Mouse (Mus musculus) adrenal gland, postnatal 36 days (tissue): ENCODE data around the gene Cela3b. TPM values are rescaled to one million over a fixed set of nuclear protein-coding genes. Genes with fewer than 3 reads are reported as not detected.
"Not testable (repeated sequence)": the region's sequence is repeated elsewhere in the genome, so short reads cannot be mapped to it uniquely, and the experiment has no call there.

Experiments
- DNase-seq, 2 experiments: peaks; one replicate each; pipeline ENCODE4 v3.0.0; 2021; ENCODE audit warnings: mixed read lengths in 1 of 2
- total RNA-seq, 2 experiments: library from RNA; stranded (reverse); gene quantifications; 2 replicates each; pipeline ENCODE4 v1.2.3; 2021

Cela3b gene
- total RNA-seq, 2 experiments from 2014 or later: not detected

DNA sequence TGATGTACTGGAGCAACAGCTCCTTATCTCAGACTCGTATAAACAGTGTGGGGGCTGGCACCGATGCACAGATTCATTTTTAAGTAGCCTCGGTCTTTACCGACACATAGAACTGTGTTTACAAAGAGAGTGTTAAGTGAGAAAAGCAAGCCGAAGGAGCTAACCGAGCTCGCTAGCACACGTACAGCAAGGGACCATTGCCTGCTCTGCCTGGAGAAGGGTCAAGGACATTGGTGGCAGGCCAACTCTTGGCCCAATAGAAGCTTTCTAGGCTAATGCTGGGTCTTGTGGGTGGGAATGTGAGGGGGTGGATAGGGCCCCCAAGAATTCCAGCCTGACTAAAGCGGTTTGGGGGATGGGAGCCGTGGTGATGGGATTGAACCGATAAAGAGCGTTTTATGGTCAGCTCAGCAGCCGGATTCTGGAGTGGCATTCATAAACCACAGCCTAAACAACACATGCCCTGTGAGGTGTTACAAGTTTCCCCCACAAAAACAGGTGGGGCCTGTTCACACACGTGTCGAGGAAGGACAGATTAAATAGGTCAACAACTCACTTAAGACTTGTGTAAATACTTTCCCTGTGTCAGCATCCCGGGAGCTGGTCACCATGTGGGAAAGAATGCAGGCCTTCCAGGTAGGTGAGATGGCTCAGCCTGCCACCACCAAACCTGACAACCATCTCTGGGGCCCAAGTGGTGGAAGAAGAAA lies 31.8 kb upstream of the Cela3b start:
- no peak for DNase-seq

DNA sequence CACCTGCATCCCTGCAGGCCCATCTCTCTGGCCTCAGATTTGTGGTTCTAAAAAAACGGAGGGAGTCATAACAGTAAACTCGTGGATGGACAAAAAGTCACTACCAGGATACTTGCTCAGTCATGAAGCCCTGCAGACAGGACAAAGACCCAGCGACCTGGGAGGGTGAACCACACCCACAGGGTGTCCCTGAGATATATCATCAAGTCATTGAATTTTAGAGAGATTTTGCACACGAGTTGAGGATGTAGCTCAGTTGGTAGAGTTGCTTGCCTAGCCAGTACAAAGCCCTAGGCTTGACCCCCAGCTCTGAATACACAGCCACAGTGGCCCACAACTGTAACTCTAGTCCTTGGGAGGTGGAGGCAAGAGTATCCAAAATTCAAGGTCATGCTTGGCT lies 30.9 kb upstream of the Cela3b start:
- no peak for DNase-seq

DNA sequence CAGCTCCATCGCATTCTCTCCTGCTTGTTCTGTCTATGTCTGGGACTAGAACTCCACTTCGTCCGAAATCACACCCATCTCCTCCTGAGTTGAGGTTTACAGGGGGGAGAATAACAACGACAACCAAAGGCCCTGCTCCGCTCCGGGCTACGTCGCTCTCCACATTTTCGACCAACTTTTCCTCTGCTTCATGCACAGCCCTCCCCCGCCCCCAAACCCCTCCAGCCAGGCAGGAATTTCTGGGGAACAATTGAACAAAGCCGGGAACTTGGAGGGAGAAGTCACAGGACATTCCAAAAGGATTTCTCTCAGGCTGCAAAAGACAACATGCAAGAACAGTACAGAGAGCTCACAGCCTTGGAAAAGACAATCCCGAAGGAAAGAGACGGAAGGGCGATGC lies 30.3 kb upstream of the Cela3b start:
- DNase-seq: no peak

DNA sequence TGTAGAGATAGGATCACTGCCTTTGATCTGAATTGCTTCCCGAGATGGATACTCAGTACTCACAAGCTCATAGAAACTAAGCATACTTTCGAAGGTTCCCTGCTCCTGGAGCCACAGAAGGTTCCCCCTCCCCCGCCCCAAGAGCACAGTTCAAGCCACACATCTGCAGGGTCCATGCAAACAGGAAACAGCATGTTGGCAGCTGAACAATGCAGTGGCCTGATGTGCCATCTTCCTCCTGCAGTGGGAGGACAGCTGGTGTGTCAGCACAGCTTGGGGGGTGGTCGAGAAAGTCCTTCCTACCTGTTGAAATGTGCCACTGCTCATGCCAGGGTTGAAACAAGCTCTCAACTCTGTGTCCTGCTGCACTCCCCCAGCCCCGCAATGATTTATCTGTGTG lies 28.5 kb upstream of the Cela3b start:
- no peak for DNase-seq

DNA sequence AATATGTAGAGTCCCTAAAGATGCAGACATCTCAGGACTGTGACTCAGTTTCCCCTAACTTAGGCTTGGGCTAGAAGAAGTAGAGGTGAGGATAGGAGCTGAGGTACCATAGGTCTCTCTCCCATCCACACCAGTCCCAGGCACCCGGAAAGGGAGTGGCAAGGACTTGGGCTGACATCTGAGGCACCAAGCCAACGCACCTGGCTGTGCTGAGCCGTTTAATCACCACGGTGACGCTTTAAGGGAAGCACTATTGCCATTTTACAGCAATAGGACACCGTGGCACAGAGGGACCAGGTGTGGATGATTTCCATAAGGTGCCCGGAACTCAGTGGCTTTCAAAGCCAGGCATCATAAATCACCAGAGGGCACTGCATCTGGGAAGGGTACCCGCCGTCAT lies 28.0 kb upstream of the Cela3b start:
- no peak for DNase-seq

DNA sequence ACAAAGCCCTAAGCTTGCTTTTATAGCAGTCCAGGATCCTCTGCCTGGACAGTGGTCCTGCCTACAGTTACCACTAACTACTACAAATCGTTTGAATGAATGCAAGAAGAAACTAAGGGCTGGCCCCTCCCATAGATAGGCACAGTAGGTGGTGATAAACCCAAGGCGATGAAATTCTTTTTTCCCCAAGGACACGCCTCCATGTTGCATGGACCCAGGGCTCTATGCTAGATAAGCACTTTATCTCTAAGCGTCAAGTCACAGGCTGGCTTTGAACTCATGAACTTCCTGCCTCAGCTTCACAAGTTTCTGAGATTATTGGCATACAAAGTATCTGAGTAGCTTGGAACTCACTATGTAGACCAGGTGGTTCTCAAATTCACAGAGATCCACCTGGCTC lies 27.0 kb upstream of the Cela3b start:
- DNase-seq: no peak

DNA sequence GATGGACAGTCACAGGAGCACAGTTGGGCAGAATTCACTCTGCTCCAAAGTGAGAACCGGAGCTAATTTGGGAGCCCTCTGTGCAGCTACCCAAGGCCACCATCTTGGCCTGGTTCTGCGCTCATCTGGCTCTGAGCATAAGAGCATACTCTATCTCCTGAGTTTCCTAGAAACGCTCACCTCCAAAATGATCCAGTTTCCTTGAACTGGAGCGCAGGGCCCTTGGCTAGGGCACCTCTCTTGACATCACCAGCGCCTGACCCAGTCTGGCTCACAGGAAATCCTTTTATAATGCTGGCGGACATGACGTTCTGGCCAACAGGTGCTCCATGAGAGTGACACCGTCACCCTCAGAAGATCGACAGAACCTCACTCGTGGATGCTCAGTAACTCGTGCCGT lies 26.2 kb upstream of the Cela3b start:
- DNase-seq: no peak

DNA sequence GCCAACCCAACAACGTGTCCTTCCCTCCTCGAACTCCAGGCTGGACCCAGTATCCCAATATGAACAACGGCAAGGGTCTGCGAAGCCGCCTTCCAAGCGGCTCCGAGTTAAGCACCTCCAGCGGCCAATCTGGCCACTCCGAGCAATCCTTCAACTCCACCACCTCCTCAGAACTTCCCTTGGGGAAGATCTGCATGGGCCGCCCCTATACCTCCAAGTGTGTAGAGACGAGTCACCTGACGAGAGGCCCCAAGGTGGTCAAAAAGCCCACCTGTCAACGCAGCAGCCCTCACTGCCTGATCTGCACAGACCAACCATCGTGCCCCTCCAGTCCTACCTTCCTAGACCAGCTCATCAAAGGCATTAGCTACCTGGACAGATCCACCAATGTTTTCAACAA lies 24.2 kb upstream of the Cela3b start:
- DNase-seq: no peak

DNA sequence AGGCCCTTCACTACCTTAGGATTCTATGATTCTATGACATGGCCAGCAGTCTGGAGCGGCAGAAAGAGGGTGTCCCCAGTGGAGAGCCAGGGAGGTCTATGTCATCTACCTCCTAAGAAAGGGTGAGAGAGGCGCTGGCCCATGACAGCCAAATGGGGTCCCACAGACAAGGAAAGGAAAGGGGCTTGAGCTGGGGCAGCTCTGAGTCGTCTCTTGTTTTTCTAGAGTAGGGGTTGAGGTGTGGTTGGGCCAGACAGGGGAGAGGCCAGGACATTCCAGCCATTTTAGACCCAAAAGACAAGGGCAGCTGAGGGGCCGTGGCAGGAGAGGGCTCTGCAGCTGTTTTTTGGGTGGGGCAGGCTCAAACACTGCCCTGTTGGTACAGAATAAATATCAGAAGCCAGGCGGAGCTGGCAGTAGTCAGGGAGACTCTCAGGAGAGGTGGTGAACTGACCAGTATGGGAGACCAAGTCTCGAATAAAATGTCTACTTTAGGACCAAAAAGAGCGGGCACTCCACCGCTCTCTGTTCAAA lies 23.0 kb upstream of the Cela3b start, which contains the start of gene 1700013G24Rik:
Gene 1700013G24Rik (plus strand): TSS at position 51 of the 534 bp plus-strand sequence.
- no peak for DNase-seq

DNA sequence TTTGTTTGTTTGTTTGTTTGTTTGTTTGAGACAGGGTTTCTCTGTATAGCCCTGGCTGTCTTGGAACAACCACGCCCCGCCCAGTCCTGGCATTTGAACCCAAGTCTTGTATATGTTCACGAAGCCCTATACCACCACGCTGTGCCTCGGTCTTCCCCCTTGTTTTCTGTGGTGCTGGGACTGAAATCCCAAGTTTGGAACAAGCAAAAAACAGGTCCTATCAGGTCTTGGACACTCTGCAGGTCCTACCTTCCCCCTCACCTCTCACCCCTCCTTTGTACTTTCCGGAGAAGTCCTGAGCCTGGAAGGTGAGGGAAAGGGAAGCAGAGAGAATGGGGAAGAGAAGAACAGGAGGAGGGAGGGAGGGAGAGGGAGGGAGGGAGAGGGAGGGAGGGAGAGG lies 21.9 kb upstream of the Cela3b start:
- no peak for DNase-seq

DNA sequence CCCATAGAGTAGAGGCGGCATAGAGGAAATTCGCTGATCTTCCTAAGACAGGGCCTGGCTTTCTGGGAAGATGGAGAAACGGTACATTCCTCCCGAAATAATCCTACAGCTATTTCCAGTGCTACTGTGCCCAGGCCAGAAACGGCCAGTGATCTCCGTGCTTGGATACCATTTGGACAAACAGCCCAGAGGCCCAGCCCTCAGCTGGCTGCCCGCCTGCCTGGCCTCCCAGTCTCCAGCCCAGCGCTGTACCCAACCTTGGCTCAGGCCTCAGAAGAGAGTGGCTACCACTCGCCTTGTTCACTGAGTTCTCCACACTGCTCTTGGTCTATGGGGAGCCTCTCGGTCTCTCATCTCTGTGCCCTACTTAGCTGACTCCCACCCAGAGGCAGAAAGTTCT lies 19.4 kb upstream of the Cela3b start:
- DNase-seq: no peak

DNA sequence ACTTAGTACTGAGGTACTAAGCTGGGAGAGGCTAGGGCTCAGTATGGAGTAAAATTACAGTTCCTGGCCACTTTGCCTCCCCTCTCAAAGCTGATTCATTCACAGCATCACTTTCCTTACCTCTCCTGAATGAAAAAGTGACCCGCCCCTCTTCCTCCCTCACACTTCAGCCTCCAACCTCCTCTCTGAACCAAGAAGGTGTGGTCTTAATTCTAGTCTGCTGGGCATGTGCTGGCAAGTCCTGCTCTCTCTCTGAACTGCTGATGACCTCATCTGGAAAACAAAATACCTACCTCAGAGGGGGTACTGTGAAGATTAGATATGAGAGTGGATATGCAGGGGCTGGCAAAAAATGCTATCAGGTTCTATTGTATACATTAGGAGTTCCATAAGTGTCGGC lies 18.8 kb upstream of the Cela3b start:
- no peak for DNase-seq

DNA sequence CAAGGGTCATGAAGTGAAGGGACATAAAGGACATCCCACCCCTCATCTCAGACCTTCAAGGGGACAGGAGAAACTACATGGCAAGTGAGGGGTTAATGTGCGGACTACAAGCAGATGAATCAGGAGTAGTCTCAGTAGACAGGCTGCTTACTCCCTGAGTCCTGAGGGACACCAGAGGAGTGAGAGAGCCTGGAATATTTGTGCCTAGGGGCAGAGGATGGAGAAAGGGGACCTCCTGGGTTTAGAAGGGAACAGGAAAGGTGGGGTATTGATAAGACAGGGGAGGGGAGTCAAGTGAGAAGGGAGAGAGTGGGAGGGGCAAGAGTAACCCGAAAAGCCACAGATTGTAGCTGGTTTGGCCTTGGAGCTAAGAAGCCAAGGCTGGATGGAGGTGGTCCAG lies 18.3 kb upstream of the Cela3b start:
- DNase-seq: no peak

DNA sequence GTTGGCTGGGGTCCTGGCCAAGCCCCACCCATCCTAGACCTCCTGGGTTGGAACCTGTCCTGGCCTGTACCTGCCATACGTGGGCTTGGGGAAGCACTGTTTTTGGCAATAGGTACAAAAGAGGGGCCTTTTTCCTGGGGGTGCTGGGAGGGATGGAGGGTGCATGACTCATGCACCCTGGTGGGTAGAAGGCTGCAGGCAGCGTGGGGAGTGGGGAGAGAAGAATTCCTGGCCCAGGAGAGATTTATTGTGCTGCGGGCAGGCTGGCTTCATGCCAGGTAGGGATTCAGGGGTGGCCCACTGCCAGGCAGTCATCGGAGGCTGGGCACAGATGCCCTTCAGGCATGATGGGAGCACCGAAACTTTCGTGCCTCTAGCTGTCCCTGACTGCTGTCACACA lies 17.9 kb upstream of the Cela3b start:
- peak; percentile 81 to 84 for DNase-seq

DNA sequence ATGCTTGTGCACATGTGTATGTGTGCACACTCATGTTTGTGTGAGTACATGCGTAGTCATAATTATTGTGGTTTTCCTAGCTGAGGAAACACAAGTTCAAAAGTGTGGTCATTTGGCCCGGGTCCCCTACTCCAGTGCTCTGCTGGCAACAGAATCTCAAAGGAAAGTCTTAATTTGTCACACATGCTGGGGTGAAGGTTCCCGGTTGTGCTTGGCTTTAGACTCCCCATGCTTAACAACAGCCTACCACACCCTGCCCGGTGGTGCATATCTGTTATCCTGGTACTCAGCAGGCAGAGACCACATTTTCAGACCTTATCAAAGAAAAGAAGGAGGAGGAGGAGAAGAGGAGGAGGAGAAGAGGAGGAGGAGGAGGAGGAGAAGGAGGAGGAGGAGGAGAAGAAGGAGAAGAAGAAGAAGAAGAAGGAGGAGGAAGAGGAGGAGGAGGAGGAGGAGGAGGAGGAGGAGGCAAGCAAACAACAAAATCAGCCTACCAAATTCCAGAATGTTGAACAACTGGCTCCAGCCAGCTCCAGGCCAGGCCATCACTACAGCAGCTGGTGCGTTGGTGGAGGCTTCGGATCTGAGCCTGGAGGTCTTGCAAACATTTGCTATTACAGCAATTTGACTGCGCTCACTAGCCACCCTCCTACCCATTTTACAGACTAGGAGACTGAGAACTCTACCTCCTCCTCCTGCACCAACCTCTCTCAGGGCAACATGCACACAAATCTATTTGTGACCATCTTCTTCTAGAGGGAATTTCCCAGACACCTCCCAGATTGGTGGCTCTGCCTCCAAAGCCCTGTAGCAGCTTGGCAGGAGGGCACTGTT lies 17.2 kb upstream of the Cela3b start:
- DNase-seq: peak in 1 of 2 experiments; percentile 20

DNA sequence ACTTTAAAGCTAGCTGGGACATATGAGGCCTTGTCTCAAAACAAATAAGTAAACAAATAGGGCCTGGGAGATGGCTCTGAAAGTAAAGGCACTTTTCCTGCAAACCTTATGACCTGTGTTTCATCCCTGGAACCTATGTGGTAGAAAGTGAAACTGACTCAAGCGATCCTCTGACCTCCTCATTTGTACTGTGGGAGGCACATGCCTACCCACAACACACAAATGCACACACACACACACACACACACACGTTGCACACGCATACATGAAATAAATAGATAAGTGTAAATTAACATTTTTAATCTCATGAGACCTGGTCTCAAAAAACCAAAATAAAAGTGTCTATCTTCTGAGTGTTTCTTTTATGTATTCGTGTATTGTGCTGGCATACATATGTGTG lies 15.5 kb upstream of the Cela3b start:
- DNase-seq: no peak

DNA sequence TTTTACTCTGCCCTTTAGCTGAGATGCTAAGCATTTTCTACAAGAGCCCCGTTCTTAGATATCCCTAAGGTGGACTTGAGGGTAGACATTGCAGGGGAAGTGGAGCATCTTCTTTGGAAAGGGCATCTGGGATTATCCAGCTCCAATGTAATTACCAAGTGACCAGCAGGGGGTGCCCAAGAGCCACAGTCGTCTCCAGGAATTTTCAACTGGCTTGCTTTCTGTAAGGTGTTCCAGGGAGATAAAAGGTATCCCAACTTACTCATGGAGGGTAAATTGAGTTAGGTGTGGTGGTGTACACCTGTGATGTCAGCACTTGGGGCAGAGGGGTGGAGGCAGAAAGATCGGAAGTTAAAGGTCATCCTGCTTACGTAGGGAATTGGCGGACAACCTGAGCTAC lies 13.3 kb upstream of the Cela3b start:
- peak; percentile 81 to 82 for DNase-seq

DNA sequence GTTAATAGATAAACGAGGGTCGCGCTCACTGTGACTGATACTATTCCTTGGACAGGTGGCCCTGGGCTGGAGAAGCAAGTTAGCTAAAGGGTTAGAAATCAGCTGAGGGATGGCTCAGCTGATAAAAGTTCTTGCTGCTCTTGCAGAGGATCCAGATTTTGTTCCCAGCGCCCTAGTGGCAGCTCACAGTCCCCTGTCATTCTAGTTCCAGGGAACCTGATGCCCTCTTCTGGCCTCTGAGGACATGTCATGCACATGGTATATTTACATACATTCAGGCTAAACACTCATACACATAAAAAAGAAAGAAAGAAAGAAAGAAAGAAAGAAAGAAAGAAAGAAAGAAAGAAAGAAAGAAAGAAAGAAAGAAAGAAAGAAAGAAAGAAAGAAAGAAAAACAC lies 11.0 kb upstream of the Cela3b start:
- DNase-seq: no peak

DNA sequence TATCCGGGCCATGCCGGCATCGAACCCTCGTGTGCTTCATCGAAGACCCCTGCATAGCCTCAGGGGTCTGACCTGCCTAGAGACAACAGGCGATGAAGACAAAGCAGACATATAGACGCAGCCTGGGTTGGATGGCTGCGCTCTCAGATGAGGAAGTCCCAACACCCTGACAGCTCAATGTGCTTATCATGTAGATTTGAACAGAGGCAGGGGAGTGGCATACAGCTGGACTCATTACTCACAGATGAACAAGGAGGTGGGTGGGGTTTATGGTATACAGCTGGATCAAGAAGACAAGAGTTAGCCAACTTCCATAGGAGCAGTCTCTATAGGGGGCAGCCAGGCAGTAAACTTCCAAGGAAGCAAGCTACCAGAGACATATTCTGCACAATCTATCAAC lies 8.5 kb upstream of the Cela3b start:
- DNase-seq: no peak

DNA sequence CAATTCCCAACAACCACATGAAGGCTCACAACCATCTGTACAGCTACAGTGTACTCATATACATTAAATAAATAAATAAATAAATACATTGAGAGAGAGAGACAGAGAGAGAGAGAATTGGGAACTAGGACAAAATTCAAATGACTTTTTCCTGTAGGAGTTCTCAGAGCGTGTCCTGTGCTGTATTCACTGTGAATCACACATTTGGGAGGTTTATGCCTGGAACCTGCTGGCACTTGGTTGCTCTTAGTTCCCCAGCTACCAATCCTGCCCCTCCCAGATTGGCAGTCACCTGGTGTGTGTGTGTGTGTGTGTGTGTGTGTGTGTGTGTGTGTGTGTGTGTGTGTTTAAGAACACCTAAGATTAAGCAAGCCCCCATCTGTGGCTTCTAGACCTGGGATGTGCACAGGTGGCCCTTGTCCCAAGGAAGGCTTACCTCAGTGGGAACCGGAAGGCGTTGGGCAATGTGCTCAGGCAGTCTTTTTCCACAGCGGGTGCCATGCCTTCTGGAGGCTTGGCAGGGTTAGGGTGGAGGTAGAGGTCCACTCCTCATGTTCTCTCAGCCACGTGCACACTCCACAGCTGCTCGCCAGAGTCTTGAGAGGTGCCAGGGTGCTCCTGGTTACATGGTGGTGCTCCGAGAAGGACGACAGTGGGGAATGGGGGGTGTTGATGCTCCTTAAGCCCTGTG lies 6.8 kb upstream of the Cela3b start:
- no peak for DNase-seq

DNA sequence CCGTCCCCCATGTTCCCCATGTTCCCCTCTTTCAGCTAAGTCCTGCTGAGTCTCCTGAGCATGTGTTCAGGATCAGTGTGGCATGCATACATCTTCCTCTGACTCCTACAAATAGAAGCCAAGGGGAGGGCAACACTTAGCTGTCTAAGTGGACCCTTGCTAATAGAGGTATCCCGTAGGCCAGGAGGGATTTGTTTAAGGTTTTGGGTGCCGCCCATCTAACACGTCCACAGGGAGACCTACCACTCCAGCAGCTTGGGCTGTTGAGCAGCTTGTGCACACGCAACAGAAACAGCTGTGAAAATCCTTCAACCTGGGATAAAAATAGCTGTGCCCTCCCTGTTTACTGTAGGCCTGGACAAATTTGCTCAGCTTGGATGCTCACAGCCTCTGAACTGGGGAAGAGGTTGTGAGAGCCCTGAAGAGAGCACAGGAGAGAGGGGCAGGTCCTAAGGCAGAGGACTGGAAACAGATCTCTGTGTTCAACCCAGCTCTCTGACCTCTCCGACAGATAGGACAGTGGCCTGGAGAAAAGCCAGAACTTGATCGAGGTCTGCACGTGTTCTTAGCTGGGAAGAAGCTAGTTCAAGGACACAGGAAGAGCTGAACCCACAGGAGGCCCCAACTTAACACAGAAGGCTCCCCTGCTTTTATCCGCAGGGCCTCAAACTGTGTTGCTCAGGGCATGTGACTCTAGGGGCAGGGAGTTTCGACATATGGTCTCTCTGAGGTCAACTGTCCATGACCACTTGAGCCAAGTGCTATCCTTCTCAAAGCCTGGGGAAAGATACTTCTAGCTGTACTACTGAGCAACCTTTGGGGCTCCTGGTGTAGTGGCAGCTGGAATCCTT lies 2.6 kb upstream of the Cela3b start:
- DNase-seq: not testable (repeated sequence)
